Mouse (Mus musculus): ENCODE data around the gene Stoml2. TPM values are rescaled to one million over a fixed set of nuclear protein-coding genes. Genes with fewer than 3 reads are reported as not detected.

The Stoml2 gene
- 409 and 425 TPM in 2 replicates for polyA plus RNA-seq (2014; fragmentation: Nextera tagmentation; extraction: Ambion mirVana)

GRCm38 (mm10) chr4:43031237-43031995 lies at the start of gene Stoml2:
Gene Stoml2, minus strand, starts transcription at chr4:43031710.
- H3K9ac ChIP-seq (ENCODE audit: low read depth, low read length): peak within 1 kb of the TSS; percentile 99
- DNase-seq (ENCODE audit: low spot score) (peak; percentile 87), ATAC-seq (replicated peaks; ENCODE audit: low FRiP score) (peak; percentile 97)
- no peaks in the 10 kb centered on the region for H3K9me3 ChIP-seq (ENCODE audit: control insufficient read depth, low read length)
- no peaks in the 10 kb centered on the region for H3K27me3 ChIP-seq (replicated peaks; ENCODE audit: control insufficient read depth, insufficient read depth, low read length)
- peak within 1 kb of the TSS; percentile 90 for H3K4me3 ChIP-seq (ENCODE audit: low read depth, low read length)
- H3K4me1 ChIP-seq (replicated peaks; ENCODE audit: control insufficient read depth, insufficient read depth, low read length): peaks cover 18% of the 10 kb centered on the region
- 1% methylated on average over 38 of the region's 38 CpGs for WGBS
- H3K36me3 ChIP-seq (ENCODE audit: control insufficient read depth, insufficient read depth, low read length): peaks cover 35% of the 10 kb centered on the region
- peak within 1 kb of the TSS; percentile 84 for H3K27ac ChIP-seq (ENCODE audit: low read depth, low read length)
- peak within 1 kb of the TSS; percentile 89 for H3K4me2 ChIP-seq

GRCm38 (mm10) chr4:43078071-43078718 lies 46.7 kb upstream of the Stoml2 start:
- 61% methylated on average over 7 of the region's 7 CpGs for WGBS
- Histone ChIP-seq H3K27me3 (replicated peaks; ENCODE audit: control insufficient read depth, insufficient read depth, low read length) (no peaks in the 10 kb centered on the region), H3K4me2 (no peak overlapping the region), H3K9me3 (ENCODE audit: control insufficient read depth, low read length) (no peaks in the 10 kb centered on the region), H3K4me3 (ENCODE audit: low read depth, low read length) (no peak overlapping the region), H3K9ac (ENCODE audit: low read depth, low read length) (no peak overlapping the region), H3K4me1 (replicated peaks; ENCODE audit: control insufficient read depth, insufficient read depth, low read length) (no peaks in the 10 kb centered on the region), H3K36me3 (ENCODE audit: control insufficient read depth, insufficient read depth, low read length) (no peaks in the 10 kb centered on the region), H3K27ac (ENCODE audit: low read depth, low read length) (no peak overlapping the region)
- no peak for ATAC-seq (replicated peaks; ENCODE audit: low FRiP score)
- DNase-seq (ENCODE audit: low spot score): no peak

GRCm38 (mm10) chr4:43074923-43075322 lies 43.4 kb upstream of the Stoml2 start:
- H3K4me3 ChIP-seq (ENCODE audit: low read depth, low read length): no peak overlapping the region
- H3K9me3 ChIP-seq (ENCODE audit: control insufficient read depth, low read length): no peaks in the 10 kb centered on the region
- no peaks in the 10 kb centered on the region for H3K4me1 ChIP-seq (replicated peaks; ENCODE audit: control insufficient read depth, insufficient read depth, low read length)
- ATAC-seq (replicated peaks; ENCODE audit: low FRiP score) (no peak), DNase-seq (ENCODE audit: low spot score) (no peak)
- H3K27me3 ChIP-seq (replicated peaks; ENCODE audit: control insufficient read depth, insufficient read depth, low read length): no peaks in the 10 kb centered on the region
- H3K9ac ChIP-seq (ENCODE audit: low read depth, low read length): no peak overlapping the region
- no peak overlapping the region for H3K4me2 ChIP-seq
- H3K36me3 ChIP-seq (ENCODE audit: control insufficient read depth, insufficient read depth, low read length): no peaks in the 10 kb centered on the region
- no peak overlapping the region for H3K27ac ChIP-seq (ENCODE audit: low read depth, low read length)

- Histone ChIP-seq H3K27ac (ENCODE audit: low read depth, low read length) (no peak overlapping the region), H3K4me2 (no peak overlapping the region), H3K4me1 (replicated peaks; ENCODE audit: control insufficient read depth, insufficient read depth, low read length) (no peaks in the 10 kb centered on the region), H3K9ac (ENCODE audit: low read depth, low read length) (no peak overlapping the region), H3K4me3 (ENCODE audit: low read depth, low read length) (no peak overlapping the region), H3K36me3 (ENCODE audit: control insufficient read depth, insufficient read depth, low read length) (no peaks in the 10 kb centered on the region), H3K27me3 (replicated peaks; ENCODE audit: control insufficient read depth, insufficient read depth, low read length) (peaks cover 8% of the 10 kb centered on the region; the same call in 1 of the 2 replicates), H3K9me3 (ENCODE audit: control insufficient read depth, low read length) (no peaks in the 10 kb centered on the region)
- WGBS: 86% methylated on average over 4 of the region's 4 CpGs
- DNase-seq (ENCODE audit: low spot score): no peak
- ATAC-seq (replicated peaks; ENCODE audit: low FRiP score): no peak
Observed at GRCm38 (mm10) chr4:43065471-43065870, 34.0 kb upstream of the Stoml2 start.

GRCm38 (mm10) chr4:43060286-43060685 lies 28.8 kb upstream of the Stoml2 start:
- H3K4me1 ChIP-seq (replicated peaks; ENCODE audit: control insufficient read depth, insufficient read depth, low read length): no peaks in the 10 kb centered on the region; the same call in 1 of the 2 replicates
- no peaks in the 10 kb centered on the region for H3K9me3 ChIP-seq (ENCODE audit: control insufficient read depth, low read length)
- no peak overlapping the region for H3K4me2 ChIP-seq
- H3K27ac ChIP-seq (ENCODE audit: low read depth, low read length): no peak overlapping the region
- 58% methylated on average over 3 of the region's 3 CpGs for WGBS
- DNase-seq (ENCODE audit: low spot score) (no peak), ATAC-seq (replicated peaks; ENCODE audit: low FRiP score) (no peak)
- no peak overlapping the region for H3K4me3 ChIP-seq (ENCODE audit: low read depth, low read length)
- no peaks in the 10 kb centered on the region for H3K36me3 ChIP-seq (ENCODE audit: control insufficient read depth, insufficient read depth, low read length)
- H3K9ac ChIP-seq (ENCODE audit: low read depth, low read length): no peak overlapping the region
- H3K27me3 ChIP-seq (replicated peaks; ENCODE audit: control insufficient read depth, insufficient read depth, low read length): peaks cover 20% of the 10 kb centered on the region

- Histone ChIP-seq H3K9ac (ENCODE audit: low read depth, low read length) (no peak overlapping the region), H3K27ac (ENCODE audit: low read depth, low read length) (no peak overlapping the region)
Observed at GRCm38 (mm10) chr4:43059697-43060096, 28.2 kb upstream of the Stoml2 start.

GRCm38 (mm10) chr4:43058753-43059654 lies 27.5 kb upstream of the Stoml2 start, which contains the start of gene Unc13b:
Gene Unc13b, plus strand, starts transcription at chr4:43058953.
- H3K4me1 ChIP-seq (replicated peaks; ENCODE audit: control insufficient read depth, insufficient read depth, low read length): no peaks in the 10 kb centered on the region; the same call in 1 of the 2 replicates
- no peak within 1 kb of the TSS for H3K27ac ChIP-seq (ENCODE audit: low read depth, low read length)
- H3K36me3 ChIP-seq (ENCODE audit: control insufficient read depth, insufficient read depth, low read length): no peaks in the 10 kb centered on the region
- H3K9me3 ChIP-seq (ENCODE audit: control insufficient read depth, low read length): no peaks in the 10 kb centered on the region
- H3K9ac ChIP-seq (ENCODE audit: low read depth, low read length): peak within 1 kb of the TSS; percentile 28
- WGBS: under 1% methylated on average over 88 of the region's 90 CpGs
- peak within 1 kb of the TSS; percentile 96 for H3K4me2 ChIP-seq
- peak; percentile 89 for DNase-seq (ENCODE audit: low spot score)
- ATAC-seq (replicated peaks; ENCODE audit: low FRiP score): peak; percentile 98
- H3K4me3 ChIP-seq (ENCODE audit: low read depth, low read length): peak within 1 kb of the TSS; percentile 64
- H3K27me3 ChIP-seq (replicated peaks; ENCODE audit: control insufficient read depth, insufficient read depth, low read length): peaks cover 20% of the 10 kb centered on the region

More at GRCm38 (mm10) chr4:43059697-43060096, 28.2 kb upstream of the Stoml2 start:
- H3K4me1 ChIP-seq (replicated peaks; ENCODE audit: control insufficient read depth, insufficient read depth, low read length): no peaks in the 10 kb centered on the region; the same call in 1 of the 2 replicates
- no peak for DNase-seq (ENCODE audit: low spot score)
- peak overlapping the region; percentile 96 for H3K4me2 ChIP-seq
- H3K9me3 ChIP-seq (ENCODE audit: control insufficient read depth, low read length): no peaks in the 10 kb centered on the region
- H3K27me3 ChIP-seq (replicated peaks; ENCODE audit: control insufficient read depth, insufficient read depth, low read length): peaks cover 20% of the 10 kb centered on the region
- peak overlapping the region; percentile 64 for H3K4me3 ChIP-seq (ENCODE audit: low read depth, low read length)
- no peaks in the 10 kb centered on the region for H3K36me3 ChIP-seq (ENCODE audit: control insufficient read depth, insufficient read depth, low read length)
- no peak for ATAC-seq (replicated peaks; ENCODE audit: low FRiP score)
- 37% methylated on average over 3 of the region's 3 CpGs for WGBS

GRCm38 (mm10) chr4:43058392-43058752 lies 26.9 kb upstream of the Stoml2 start:
- Histone ChIP-seq H3K27ac (ENCODE audit: low read depth, low read length) (no peak overlapping the region), H3K36me3 (ENCODE audit: control insufficient read depth, insufficient read depth, low read length) (no peaks in the 10 kb centered on the region), H3K4me1 (replicated peaks; ENCODE audit: control insufficient read depth, insufficient read depth, low read length) (no peaks in the 10 kb centered on the region; the same call in 1 of the 2 replicates), H3K4me3 (ENCODE audit: low read depth, low read length) (peak overlapping the region; percentile 64), H3K27me3 (replicated peaks; ENCODE audit: control insufficient read depth, insufficient read depth, low read length) (peaks cover 20% of the 10 kb centered on the region), H3K9me3 (ENCODE audit: control insufficient read depth, low read length) (no peaks in the 10 kb centered on the region), H3K9ac (ENCODE audit: low read depth, low read length) (no peak overlapping the region), H3K4me2 (peak overlapping the region; percentile 96)
- WGBS: 23% methylated on average over 8 of the region's 8 CpGs
- DNase-seq (ENCODE audit: low spot score) (no peak), ATAC-seq (replicated peaks; ENCODE audit: low FRiP score) (no peak)

Data from liver, embryonic 11.5 days (tissue).